Mouse (Mus musculus) heart, embryonic 12.5 days (tissue): ENCODE measurements around the gene Cnn1. TPM values are rescaled to one million over a fixed set of nuclear protein-coding genes. Genes with fewer than 3 reads are reported as not detected.
"Not testable (repeated sequence)": the region's sequence is repeated elsewhere in the genome, so short reads cannot be mapped to it uniquely, and the experiment has no call there.

Experiments
- ATAC-seq: fragments of 200-750 bp; cut with Nextera tagmentation; 2 replicates; pipeline ENCODE4 v1.8.0; 2017; ENCODE audit warnings: moderate TSS enrichment, moderate library complexity; ENCODE audit not compliant: insufficient number of reproducible peaks, low FRiP score
- H3K27ac ChIP-seq: fragments of 300-500 bp; sonication (generic); 2 replicates; pipeline ENCODE4 v1.5.1; 2016; ENCODE audit warnings: mild to moderate bottlenecking, moderate library complexity; ENCODE audit not compliant: poor library complexity, severe bottlenecking
- H3K27me3 ChIP-seq: fragments of 300-500 bp; sonication (generic); replicated peaks from 2 replicates; pipeline ENCODE4 v1.6.1; 2016; ENCODE audit warnings: mild to moderate bottlenecking, moderate library complexity
- H3K36me3 ChIP-seq: fragments of 300-500 bp; sonication (generic); 2 replicates; pipeline ENCODE4 v1.6.1; 2016; ENCODE audit warnings: mild to moderate bottlenecking, moderate library complexity
- H3K4me1 ChIP-seq: fragments of 300-500 bp; sonication (generic); replicated peaks from 2 replicates; pipeline ENCODE4 v1.6.1; 2016; ENCODE audit warnings: mild to moderate bottlenecking
- H3K4me2 ChIP-seq: fragments of 300-500 bp; sonication (generic); 2 replicates; pipeline ENCODE4 v1.6.1; 2016; ENCODE audit warnings: mild to moderate bottlenecking, moderate library complexity
- H3K4me3 ChIP-seq: fragments of 300-500 bp; sonication (generic); 2 replicates; pipeline ENCODE4 v1.5.1; 2016; ENCODE audit warnings: mild to moderate bottlenecking
- H3K9ac ChIP-seq: fragments of 300-500 bp; sonication (generic); 2 replicates; pipeline ENCODE4 v1.6.1; 2016; ENCODE audit warnings: mild to moderate bottlenecking, moderate library complexity
- H3K9me3 ChIP-seq: fragments of 300-500 bp; sonication (generic); replicated peaks from 2 replicates; pipeline ENCODE4 v1.6.1; 2016; ENCODE audit warnings: mild to moderate bottlenecking, moderate library complexity
- WGBS: fragments of 180-500 bp; shearing (Covaris S2); methylation state at CpG from one replicate; pipeline ENCODE4 v1.1.7; 2016; 5-methylcytosine and 5-hydroxymethylcytosine counted together
- polyA plus RNA-seq: library from polyadenylated mRNA; unstranded; fragments of >200 nt; fragmentation: Nextera tagmentation; extraction: Ambion mirVana; gene quantifications from 2 replicates; pipeline ENCODE4 v1.2.1, GENCODE M21; 2016

The Cnn1 gene
- polyA plus RNA-seq, 1 experiment from 2014 or later, result 391 TPM

DNA sequence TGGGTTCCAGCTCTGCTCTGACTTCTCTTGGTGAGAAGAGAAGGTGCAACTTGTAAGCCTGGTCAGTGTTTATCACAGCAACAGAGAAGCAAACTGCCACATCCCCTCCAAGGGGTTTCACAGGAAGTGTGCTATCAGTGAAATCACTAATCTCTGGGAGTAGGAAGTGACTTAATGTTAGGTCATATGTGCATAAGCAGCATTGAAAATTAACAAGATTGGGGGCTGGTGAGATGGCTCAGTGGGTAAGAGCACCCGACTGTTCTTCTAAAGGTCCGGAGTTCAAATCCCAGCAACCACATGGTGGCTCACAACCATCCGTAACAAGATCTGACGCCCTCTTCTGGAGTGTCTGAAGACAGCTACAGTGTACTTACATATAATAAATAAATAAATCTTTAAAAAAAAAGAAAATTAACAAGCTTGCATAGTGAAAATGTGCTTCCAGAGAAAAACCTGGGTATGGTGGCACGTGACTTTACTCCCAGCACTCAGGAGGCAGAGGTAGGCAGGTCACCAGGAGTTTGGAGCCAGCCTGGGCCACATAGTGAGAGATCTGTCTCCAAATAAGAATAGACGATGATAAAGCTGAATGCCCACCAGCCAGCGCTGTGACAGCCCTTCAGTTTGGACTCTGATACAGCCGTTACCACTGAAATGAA lies 45.4 kb downstream of the Cnn1 start:
- no peak overlapping the region for H3K4me2 ChIP-seq
- no peak overlapping the region for H3K27ac ChIP-seq
- H3K9me3 ChIP-seq, result peaks cover 3% of the 10 kb centered on the region; the same call in 1 of the 2 replicates
- no peak overlapping the region for H3K4me3 ChIP-seq
- H3K9ac ChIP-seq, result no peak overlapping the region
- 80% methylated on average over 8 of the region's 8 CpGs for WGBS
- H3K4me1 ChIP-seq, result no peaks in the 10 kb centered on the region
- no peaks in the 10 kb centered on the region for H3K27me3 ChIP-seq
- no peaks in the 10 kb centered on the region for H3K36me3 ChIP-seq
- ATAC-seq, result no peak

DNA sequence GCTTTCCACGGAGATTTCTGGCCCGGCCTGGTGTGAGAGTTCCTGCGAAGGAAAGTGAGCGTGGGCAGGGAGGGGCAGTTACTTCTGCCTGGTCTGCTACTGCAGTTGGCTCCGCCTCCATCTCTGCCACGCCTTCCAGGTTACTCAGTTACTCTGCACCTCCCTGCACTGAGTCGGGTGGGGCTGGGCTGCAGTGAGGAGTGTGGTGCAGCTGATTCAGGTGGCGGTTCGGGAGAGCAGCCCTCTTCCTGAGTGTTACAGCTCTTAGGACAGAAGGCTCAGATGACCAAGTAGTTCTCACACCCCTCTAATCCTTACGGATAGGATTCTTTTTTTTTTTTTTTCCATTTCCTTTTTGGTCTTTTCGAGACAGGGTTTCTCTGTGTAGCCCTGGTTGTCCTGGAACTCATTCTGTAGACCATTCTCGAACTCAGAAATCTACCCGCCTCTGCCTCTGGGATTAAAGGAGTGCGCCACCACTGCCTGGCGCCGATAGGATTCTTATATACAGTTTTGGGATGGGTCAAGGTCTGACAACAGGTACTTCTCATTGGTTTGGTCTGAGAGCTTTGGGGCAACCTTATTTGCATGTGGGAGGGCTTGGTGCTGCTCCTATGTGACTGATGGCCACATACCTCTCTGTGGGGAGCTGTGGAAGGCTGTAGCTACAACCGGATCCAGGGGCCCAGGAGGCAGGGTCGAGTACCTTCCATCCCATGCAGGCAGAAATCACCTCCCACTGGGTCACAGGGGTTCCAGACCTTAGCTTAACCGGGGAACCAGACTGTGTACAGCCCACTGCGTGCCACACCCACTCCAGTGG lies 50.6 kb downstream of the Cnn1 start:
- no peak overlapping the region for H3K4me3 ChIP-seq
- no peaks in the 10 kb centered on the region for H3K4me1 ChIP-seq
- WGBS, result 64% methylated on average over 20 of the region's 20 CpGs
- H3K36me3 ChIP-seq, result no peaks in the 10 kb centered on the region
- no peak overlapping the region for H3K9ac ChIP-seq
- H3K4me2 ChIP-seq, result no peak overlapping the region
- peak; percentile 89 for ATAC-seq
- H3K27ac ChIP-seq, result no peak overlapping the region
- no peaks in the 10 kb centered on the region for H3K27me3 ChIP-seq
- peaks cover 3% of the 10 kb centered on the region; the same call in 1 of the 2 replicates for H3K9me3 ChIP-seq

GRCm38 (mm10) chr9:22150249-22150693 lies 51.3 kb downstream of the Cnn1 start:
- not testable (repeated sequence) for H3K27me3 ChIP-seq, H3K4me1 ChIP-seq, H3K4me2 ChIP-seq, H3K4me3 ChIP-seq, ATAC-seq, H3K9ac ChIP-seq, H3K27ac ChIP-seq, H3K36me3 ChIP-seq, H3K9me3 ChIP-seq
- WGBS, result 77% methylated on average over 7 of the region's 7 CpGs

GRCm38 (mm10) chr9:22150946-22151345 lies 51.9 kb downstream of the Cnn1 start:
- 76% methylated on average over 2 of the region's 2 CpGs for WGBS
- Histone ChIP-seq H3K27me3 (no peaks in the 10 kb centered on the region), H3K9ac (no peak overlapping the region)

GRCm38 (mm10) chr9:22153810-22154209 lies 54.8 kb downstream of the Cnn1 start:
- Histone ChIP-seq H3K36me3 (no peaks in the 10 kb centered on the region), H3K9me3 (no peaks in the 10 kb centered on the region), H3K4me2 (no peak overlapping the region), H3K4me3 (no peak overlapping the region), H3K4me1 (peaks cover 11% of the 10 kb centered on the region), H3K9ac (no peak overlapping the region), H3K27me3 (0 out of 2 replicates have a peak, but pooled peaks cover 4% of the 10 kb centered on the region), H3K27ac (no peak overlapping the region)
- 88% methylated on average over 3 of the region's 3 CpGs for WGBS
- ATAC-seq, result no peak

More at GRCm38 (mm10) chr9:22150946-22151345, 51.9 kb downstream of the Cnn1 start:
- Histone ChIP-seq H3K4me2 (no peak overlapping the region), H3K27ac (no peak overlapping the region), H3K4me3 (no peak overlapping the region), H3K4me1 (0 out of 2 replicates have a peak, but pooled peaks cover 2% of the 10 kb centered on the region), H3K36me3 (no peaks in the 10 kb centered on the region), H3K9me3 (peaks cover 3% of the 10 kb centered on the region; the same call in 1 of the 2 replicates)
- ATAC-seq, result no peak

DNA sequence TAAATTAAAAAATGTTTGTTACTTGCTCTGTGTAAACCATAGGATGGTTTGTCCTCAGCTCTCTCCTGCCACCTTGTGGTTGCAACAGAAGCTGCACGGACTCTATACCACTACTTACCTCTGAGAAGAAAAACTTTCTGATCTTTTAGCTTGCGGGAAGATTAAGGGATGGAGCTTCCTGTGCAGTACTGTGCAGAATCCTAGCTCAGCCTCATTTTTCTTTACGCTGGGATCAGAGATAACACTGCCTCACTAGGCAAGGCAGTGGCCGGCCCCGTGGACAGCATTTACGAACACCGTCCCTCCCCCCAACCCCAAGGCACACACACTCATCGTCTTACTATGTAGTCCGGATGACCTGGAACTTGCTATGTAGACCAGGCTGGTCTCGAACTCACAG lies 56.6 kb downstream of the Cnn1 start:
- Histone ChIP-seq H3K4me3 (peak overlapping the region; percentile 25), H3K27ac (no peak overlapping the region), H3K36me3 (no peaks in the 10 kb centered on the region), H3K4me1 (peaks cover 11% of the 10 kb centered on the region), H3K27me3 (0 out of 2 replicates have a peak, but pooled peaks cover 4% of the 10 kb centered on the region), H3K9ac (0 out of 2 replicates have a peak overlapping the region, but pooled peaks have one; percentile 24), H3K9me3 (no peaks in the 10 kb centered on the region), H3K4me2 (peak overlapping the region; percentile 83)
- WGBS, result 16% methylated on average over 10 of the region's 10 CpGs
- ATAC-seq, result no peak

- peak within 1 kb of the TSS; percentile 79 for H3K9ac ChIP-seq
- peak within 1 kb of the TSS; percentile 76 for H3K27ac ChIP-seq
- peak; percentile 100 for ATAC-seq
- peaks cover 11% of the 10 kb centered on the region for H3K4me1 ChIP-seq
- peak within 1 kb of the TSS; percentile 65 for H3K4me3 ChIP-seq
- 0 out of 2 replicates have a peak, but pooled peaks cover 4% of the 10 kb centered on the region for H3K27me3 ChIP-seq
- under 1% methylated on average over 65 of the region's 65 CpGs for WGBS
- H3K9me3 ChIP-seq, result no peaks in the 10 kb centered on the region
- peak within 1 kb of the TSS; percentile 83 for H3K4me2 ChIP-seq
- H3K36me3 ChIP-seq, result no peaks in the 10 kb centered on the region
These were observed 57.7 kb downstream of the Cnn1 start, which contains the start of gene Pigyl for GRCm38 (mm10) chr9:22156497-22157245. Gene Pigyl (plus strand): TSS chr9:22156846.

DNA sequence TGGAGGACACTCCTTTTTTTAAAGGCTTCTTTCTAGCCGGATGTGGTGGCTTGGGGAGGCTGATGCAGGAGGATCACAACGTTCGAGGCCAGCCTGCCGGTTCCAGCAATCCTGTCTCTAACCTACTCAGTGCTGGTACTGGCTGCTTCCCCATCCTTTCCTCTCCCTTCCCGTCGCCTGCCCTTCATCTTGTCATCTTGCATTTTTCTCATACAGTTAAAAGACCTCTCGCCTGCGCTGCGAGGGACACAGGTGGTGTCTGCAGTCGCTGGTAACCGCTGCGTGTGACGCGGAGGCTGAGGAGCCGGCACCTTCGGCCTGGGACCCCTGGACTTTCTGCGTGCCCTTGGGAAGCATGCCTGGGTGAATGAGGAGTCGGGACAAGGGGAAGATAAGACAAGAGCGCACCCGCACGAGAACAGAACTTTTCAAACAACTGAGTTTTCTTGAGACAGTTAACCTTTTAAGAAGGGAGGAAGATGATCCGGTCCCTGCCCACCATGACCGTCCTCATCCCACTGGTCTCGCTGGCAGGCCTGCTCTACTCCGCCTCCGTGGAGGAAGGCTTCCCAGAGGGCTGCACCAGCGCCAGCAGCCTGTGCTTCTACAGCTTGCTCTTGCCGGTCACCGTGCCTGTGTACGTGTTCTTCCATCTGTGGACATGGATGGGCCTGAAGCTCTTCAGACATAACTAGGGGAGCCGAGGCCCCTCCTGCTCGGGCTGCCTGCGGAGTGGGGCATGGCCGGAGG lies 58.7 kb downstream of the Cnn1 start:
- no peak for ATAC-seq
- 49% methylated on average over 34 of the region's 34 CpGs for WGBS
- H3K4me3 ChIP-seq, result peak overlapping the region; percentile 65
- H3K27ac ChIP-seq, result no peak overlapping the region
- no peaks in the 10 kb centered on the region for H3K9me3 ChIP-seq
- no peaks in the 10 kb centered on the region for H3K36me3 ChIP-seq
- peak overlapping the region; percentile 83 for H3K4me2 ChIP-seq
- peak overlapping the region; percentile 79 for H3K9ac ChIP-seq
- H3K4me1 ChIP-seq, result peaks cover 11% of the 10 kb centered on the region
- 0 out of 2 replicates have a peak, but pooled peaks cover 8% of the 10 kb centered on the region for H3K27me3 ChIP-seq
